Mouse (Mus musculus): ENCODE data around the gene Atp6v0c. TPM values are rescaled to one million over a fixed set of nuclear protein-coding genes. Genes with fewer than 3 reads are reported as not detected.
"Not testable (repeated sequence)": the region's sequence is repeated elsewhere in the genome, so short reads cannot be mapped to it uniquely, and the experiment has no call there.

Gene Atp6v0c
- polyA plus RNA-seq, 1 experiment from 2014 or later, result 384 TPM

DNA sequence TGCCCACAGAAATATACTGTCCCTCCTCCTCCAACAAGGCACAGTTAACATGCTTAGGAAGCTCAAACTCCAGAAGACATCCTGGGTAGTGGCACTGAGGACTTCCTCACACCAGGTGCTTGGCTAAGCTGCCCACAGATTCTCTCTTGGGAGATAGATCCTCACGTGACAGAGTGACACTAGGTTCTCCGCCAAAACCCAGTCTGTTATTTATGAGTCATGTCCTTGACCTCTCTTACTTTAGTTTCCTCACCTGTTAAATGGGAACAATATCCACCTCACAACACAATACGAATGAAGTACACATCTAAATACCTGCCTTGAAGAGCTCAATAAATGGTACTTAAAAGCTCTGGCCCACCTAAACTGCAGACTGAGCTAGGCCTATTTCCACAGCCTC is 30.2 kb downstream of the Atp6v0c start:
- H3K9ac ChIP-seq (replicated peaks; ENCODE audit: low read length), result no peak overlapping the region
- no peaks in the 10 kb centered on the region for H3K4me1 ChIP-seq (ENCODE audit: control insufficient read depth, insufficient read depth, low read length)
- no peak for DNase-seq (ENCODE audit: low spot score)
- H3K4me3 ChIP-seq (ENCODE audit: low read depth, low read length), result no peak overlapping the region
- no peak overlapping the region for H3K4me2 ChIP-seq (ENCODE audit: low read depth, low read length)
- no peak overlapping the region for H3K27ac ChIP-seq (replicated peaks; ENCODE audit: low read depth, low read length)
- no peaks in the 10 kb centered on the region for H3K36me3 ChIP-seq (replicated peaks; ENCODE audit: control insufficient read depth, insufficient read depth, low read depth, low read length)
- no peaks in the 10 kb centered on the region for H3K9me3 ChIP-seq (replicated peaks; ENCODE audit: control insufficient read depth, low read length)
- WGBS, result 78% methylated on average over 3 of the region's 3 CpGs
- ATAC-seq (replicated peaks; ENCODE audit: insufficient number of reproducible peaks, low FRiP score, low TSS enrichment, low read depth), result no peak
- H3K27me3 ChIP-seq (ENCODE audit: control insufficient read depth, insufficient read depth, low read length), result no peaks in the 10 kb centered on the region

- H3K4me2 ChIP-seq (ENCODE audit: low read depth, low read length), result no peak overlapping the region
- H3K4me3 ChIP-seq (ENCODE audit: low read depth, low read length), result no peak overlapping the region
- 74% methylated on average over 2 of the region's 2 CpGs for WGBS
- H3K9me3 ChIP-seq (replicated peaks; ENCODE audit: control insufficient read depth, low read length), result no peaks in the 10 kb centered on the region
- ATAC-seq (replicated peaks; ENCODE audit: insufficient number of reproducible peaks, low FRiP score, low TSS enrichment, low read depth) (no peak), DNase-seq (ENCODE audit: low spot score) (no peak)
- H3K36me3 ChIP-seq (replicated peaks; ENCODE audit: control insufficient read depth, insufficient read depth, low read depth, low read length), result no peaks in the 10 kb centered on the region
- H3K4me1 ChIP-seq (ENCODE audit: control insufficient read depth, insufficient read depth, low read length), result no peaks in the 10 kb centered on the region
- no peak overlapping the region for H3K27ac ChIP-seq (replicated peaks; ENCODE audit: low read depth, low read length)
- H3K9ac ChIP-seq (replicated peaks; ENCODE audit: low read length), result no peak overlapping the region
- no peaks in the 10 kb centered on the region for H3K27me3 ChIP-seq (ENCODE audit: control insufficient read depth, insufficient read depth, low read length)
Observed at GRCm38 (mm10) chr17:24137226-24137880, 32.1 kb downstream of the Atp6v0c start.

GRCm38 (mm10) chr17:24134062-24134461 is 35.4 kb downstream of the Atp6v0c start:
- H3K27me3 ChIP-seq (ENCODE audit: control insufficient read depth, insufficient read depth, low read length), result no peaks in the 10 kb centered on the region
- no peak overlapping the region for H3K27ac ChIP-seq (replicated peaks; ENCODE audit: low read depth, low read length)
- no peak overlapping the region for H3K9ac ChIP-seq (replicated peaks; ENCODE audit: low read length)
- ATAC-seq (replicated peaks; ENCODE audit: insufficient number of reproducible peaks, low FRiP score, low TSS enrichment, low read depth) (no peak), DNase-seq (ENCODE audit: low spot score) (no peak)
- no peaks in the 10 kb centered on the region for H3K36me3 ChIP-seq (replicated peaks; ENCODE audit: control insufficient read depth, insufficient read depth, low read depth, low read length)
- H3K4me3 ChIP-seq (ENCODE audit: low read depth, low read length), result no peak overlapping the region
- H3K4me2 ChIP-seq (ENCODE audit: low read depth, low read length), result no peak overlapping the region
- no peaks in the 10 kb centered on the region for H3K4me1 ChIP-seq (ENCODE audit: control insufficient read depth, insufficient read depth, low read length)
- H3K9me3 ChIP-seq (replicated peaks; ENCODE audit: control insufficient read depth, low read length), result no peaks in the 10 kb centered on the region

DNA sequence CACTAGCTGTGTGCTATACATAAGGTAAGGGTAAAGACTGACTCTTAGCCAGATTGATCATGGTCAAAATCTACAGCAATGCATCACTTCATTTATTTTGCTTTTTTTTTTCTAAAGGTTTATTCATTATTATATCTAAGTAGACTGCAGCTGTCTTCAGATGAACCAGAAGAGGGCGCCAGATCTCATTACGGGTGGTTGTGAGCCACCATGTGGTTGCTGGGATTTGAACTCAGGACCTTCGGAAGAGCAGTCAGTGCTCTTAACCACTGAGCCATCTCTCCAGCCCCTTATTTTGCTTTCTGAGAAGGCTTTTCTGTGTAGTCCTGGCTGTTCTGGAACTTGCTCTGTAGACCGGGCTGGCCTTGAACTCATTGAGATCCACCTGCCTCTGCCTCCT is 36.6 kb downstream of the Atp6v0c start:
- H3K9me3 ChIP-seq (replicated peaks; ENCODE audit: control insufficient read depth, low read length); H3K36me3 ChIP-seq (replicated peaks; ENCODE audit: control insufficient read depth, insufficient read depth, low read depth, low read length); H3K27me3 ChIP-seq (ENCODE audit: control insufficient read depth, insufficient read depth, low read length); ATAC-seq (replicated peaks; ENCODE audit: insufficient number of reproducible peaks, low FRiP score, low TSS enrichment, low read depth); H3K4me2 ChIP-seq (ENCODE audit: low read depth, low read length); DNase-seq (ENCODE audit: low spot score); H3K4me1 ChIP-seq (ENCODE audit: control insufficient read depth, insufficient read depth, low read length); H3K4me3 ChIP-seq (ENCODE audit: low read depth, low read length); H3K27ac ChIP-seq (replicated peaks; ENCODE audit: low read depth, low read length); H3K9ac ChIP-seq (replicated peaks; ENCODE audit: low read length): not testable (repeated sequence)
- whole genome bisulfite sequencing, result 80% methylated on average over 4 of the region's 4 CpGs

DNA sequence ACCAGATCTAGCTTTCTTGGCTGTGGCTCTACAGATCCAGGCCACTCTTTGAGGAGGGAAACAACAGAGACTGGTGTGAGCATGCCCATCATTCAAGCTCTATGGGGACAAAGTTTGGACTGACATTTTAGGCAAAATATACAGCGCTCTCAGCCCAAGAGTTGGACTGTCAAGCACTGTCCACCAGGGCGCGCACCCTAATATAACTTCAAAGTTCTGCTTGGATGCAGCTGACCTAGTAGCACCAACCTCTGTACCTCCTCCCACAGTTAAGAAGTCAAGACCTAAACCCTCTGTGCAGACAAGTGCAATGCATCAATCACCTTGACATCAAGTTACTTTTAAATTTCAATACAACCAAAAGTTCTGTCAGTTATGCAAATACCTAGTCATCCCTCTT is 37.9 kb downstream of the Atp6v0c start:
- H3K9me3 ChIP-seq (replicated peaks; ENCODE audit: control insufficient read depth, low read length), result no peaks in the 10 kb centered on the region
- 80% methylated on average over 3 of the region's 3 CpGs for WGBS
- DNase-seq (ENCODE audit: low spot score) (no peak), ATAC-seq (replicated peaks; ENCODE audit: insufficient number of reproducible peaks, low FRiP score, low TSS enrichment, low read depth) (no peak)
- no peak overlapping the region for H3K9ac ChIP-seq (replicated peaks; ENCODE audit: low read length)
- H3K4me3 ChIP-seq (ENCODE audit: low read depth, low read length), result no peak overlapping the region
- no peak overlapping the region for H3K4me2 ChIP-seq (ENCODE audit: low read depth, low read length)
- no peaks in the 10 kb centered on the region for H3K27me3 ChIP-seq (ENCODE audit: control insufficient read depth, insufficient read depth, low read length)
- H3K36me3 ChIP-seq (replicated peaks; ENCODE audit: control insufficient read depth, insufficient read depth, low read depth, low read length), result no peaks in the 10 kb centered on the region
- H3K27ac ChIP-seq (replicated peaks; ENCODE audit: low read depth, low read length), result no peak overlapping the region
- H3K4me1 ChIP-seq (ENCODE audit: control insufficient read depth, insufficient read depth, low read length), result no peaks in the 10 kb centered on the region

DNA sequence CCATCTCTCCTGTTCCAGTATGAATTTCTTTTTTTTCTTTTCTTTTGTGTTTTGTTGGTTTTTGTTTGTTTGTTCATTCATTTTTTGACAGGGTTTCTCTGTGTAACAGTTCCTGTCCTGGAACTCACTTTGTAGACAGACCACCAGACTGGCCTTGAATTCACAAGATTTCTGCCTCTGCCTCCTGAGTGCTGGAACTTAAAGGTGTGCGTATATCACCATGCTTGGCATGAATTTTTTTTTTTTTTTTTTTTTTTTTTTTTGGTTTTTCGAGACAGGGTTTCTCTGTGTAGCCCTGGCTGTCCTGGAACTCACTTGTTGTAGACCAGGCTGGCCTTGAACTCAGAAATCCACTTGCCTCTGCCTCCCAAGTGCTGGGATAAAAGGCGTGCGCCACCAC is 40.3 kb downstream of the Atp6v0c start:
- H3K4me3 ChIP-seq (ENCODE audit: low read depth, low read length); H3K36me3 ChIP-seq (replicated peaks; ENCODE audit: control insufficient read depth, insufficient read depth, low read depth, low read length); H3K27ac ChIP-seq (replicated peaks; ENCODE audit: low read depth, low read length); H3K4me2 ChIP-seq (ENCODE audit: low read depth, low read length); ATAC-seq (replicated peaks; ENCODE audit: insufficient number of reproducible peaks, low FRiP score, low TSS enrichment, low read depth); DNase-seq (ENCODE audit: low spot score); H3K27me3 ChIP-seq (ENCODE audit: control insufficient read depth, insufficient read depth, low read length); H3K4me1 ChIP-seq (ENCODE audit: control insufficient read depth, insufficient read depth, low read length); H3K9ac ChIP-seq (replicated peaks; ENCODE audit: low read length); H3K9me3 ChIP-seq (replicated peaks; ENCODE audit: control insufficient read depth, low read length): not testable (repeated sequence)
- WGBS, result 93% methylated on average over 4 of the region's 4 CpGs

- 86% methylated on average over 1 of the region's 1 CpGs for whole genome bisulfite sequencing
- H3K9ac ChIP-seq (replicated peaks; ENCODE audit: low read length), result no peak overlapping the region
- no peak overlapping the region for H3K4me2 ChIP-seq (ENCODE audit: low read depth, low read length)
- no peaks in the 10 kb centered on the region for H3K9me3 ChIP-seq (replicated peaks; ENCODE audit: control insufficient read depth, low read length)
- H3K27me3 ChIP-seq (ENCODE audit: control insufficient read depth, insufficient read depth, low read length), result no peaks in the 10 kb centered on the region
- H3K27ac ChIP-seq (replicated peaks; ENCODE audit: low read depth, low read length), result no peak overlapping the region
- DNase-seq (ENCODE audit: low spot score), result no peak
- H3K4me1 ChIP-seq (ENCODE audit: control insufficient read depth, insufficient read depth, low read length), result no peaks in the 10 kb centered on the region
- H3K4me3 ChIP-seq (ENCODE audit: low read depth, low read length), result no peak overlapping the region
- H3K36me3 ChIP-seq (replicated peaks; ENCODE audit: control insufficient read depth, insufficient read depth, low read depth, low read length), result no peaks in the 10 kb centered on the region
- no peak for ATAC-seq (replicated peaks; ENCODE audit: insufficient number of reproducible peaks, low FRiP score, low TSS enrichment, low read depth)
Observed at GRCm38 (mm10) chr17:24127592-24127991, 41.9 kb downstream of the Atp6v0c start.

DNA sequence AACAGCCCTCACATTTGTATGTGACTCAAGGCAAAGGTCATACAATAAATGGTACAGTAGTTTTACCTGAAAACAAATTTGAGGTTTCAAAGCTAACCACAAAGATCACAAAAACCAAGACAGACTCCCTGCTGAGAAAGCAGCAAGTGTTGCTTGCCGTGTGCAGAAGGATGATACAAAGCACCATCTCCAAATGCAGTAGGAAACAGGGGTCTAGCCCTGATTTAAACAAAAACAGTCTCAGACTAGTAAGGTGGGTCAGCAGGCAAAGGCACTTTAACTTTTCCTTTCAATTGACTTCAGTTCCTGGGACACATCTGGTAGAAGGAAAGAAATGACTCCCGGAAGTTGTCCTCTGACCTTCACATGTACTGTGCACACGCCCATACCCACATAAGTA is 42.7 kb downstream of the Atp6v0c start:
- Histone ChIP-seq H3K4me3 (ENCODE audit: low read depth, low read length) (no peak overlapping the region), H3K27me3 (ENCODE audit: control insufficient read depth, insufficient read depth, low read length) (no peaks in the 10 kb centered on the region), H3K9me3 (replicated peaks; ENCODE audit: control insufficient read depth, low read length) (no peaks in the 10 kb centered on the region), H3K4me2 (ENCODE audit: low read depth, low read length) (no peak overlapping the region), H3K4me1 (ENCODE audit: control insufficient read depth, insufficient read depth, low read length) (no peaks in the 10 kb centered on the region), H3K27ac (replicated peaks; ENCODE audit: low read depth, low read length) (no peak overlapping the region), H3K36me3 (replicated peaks; ENCODE audit: control insufficient read depth, insufficient read depth, low read depth, low read length) (no peaks in the 10 kb centered on the region), H3K9ac (replicated peaks; ENCODE audit: low read length) (no peak overlapping the region)
- ATAC-seq (replicated peaks; ENCODE audit: insufficient number of reproducible peaks, low FRiP score, low TSS enrichment, low read depth) (no peak), DNase-seq (ENCODE audit: low spot score) (no peak)
- WGBS, result 64% methylated on average over 3 of the region's 3 CpGs

Measured in embryonic facial prominence, embryonic 11.5 days (tissue).